ENCODE assay signal across 25 mouse cellular contexts in the genomic region with DNA sequence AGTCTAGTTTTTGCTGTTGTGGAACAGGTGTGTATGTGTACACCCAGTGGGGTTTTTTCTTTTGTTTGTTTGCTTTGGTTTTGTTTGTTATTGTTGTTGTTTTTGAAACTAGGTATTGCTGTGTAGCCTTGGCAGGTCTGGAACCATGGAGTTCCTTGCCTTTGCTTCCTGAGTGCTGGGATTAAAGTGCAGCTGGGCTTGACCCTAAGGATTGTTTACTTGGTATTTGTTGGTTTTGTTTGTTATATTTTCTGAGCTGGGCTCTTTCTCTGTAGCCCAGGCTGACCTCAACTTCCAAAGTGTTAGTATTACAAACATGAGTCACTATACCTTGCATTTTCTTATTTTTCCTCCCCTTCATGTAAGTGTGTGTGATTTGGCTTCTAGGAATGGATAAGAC. TPM values are rescaled to one million over a fixed set of nuclear protein-coding genes. Genes with fewer than 3 reads are reported as not detected.
"Had no signal": no experiment of that assay in that cellular context is flagged by ENCODE, and none has a peak within 500 bp of the region (broad histone marks: within the 10 kb centered on the region; RNA-seq: fewer than 3 reads in every experiment).

No protein-coding gene starts in this region.

- H3K9me3 ChIP-seq: heart, embryonic 13.5 days; heart, embryonic 15.5 days; hindbrain, embryonic 13.5 days; hindbrain, embryonic 15.5 days; kidney, embryonic 15.5 days; limb, embryonic 13.5 days; limb, embryonic 15.5 days had no signal

- DNase-seq: forebrain, postnatal 0 days; gastrocnemius, postnatal 14 days; gastrocnemius, postnatal 36 days; kidney, adult 11 months; kidney, adult 2 months; kidney, adult 9 months; kidney, postnatal 14 days; kidney, postnatal 36 days; layer of hippocampus, adult 9-11 months; layer of hippocampus, postnatal 36 days; left cerebral cortex, postnatal 4 days had no signal

- H3K27ac ChIP-seq: heart, embryonic 13.5 days; heart, embryonic 15.5 days; hindbrain, embryonic 13.5 days; hindbrain, embryonic 15.5 days; hindbrain, postnatal 0 days; kidney, embryonic 15.5 days; kidney, postnatal 0 days; limb, embryonic 13.5 days; limb, embryonic 15.5 days had no signal

- H3K4me3 ChIP-seq: heart, embryonic 13.5 days; heart, embryonic 15.5 days; hindbrain, embryonic 13.5 days; hindbrain, embryonic 15.5 days; kidney, embryonic 15.5 days; limb, embryonic 13.5 days; limb, embryonic 15.5 days had no signal

- H3K4me2 ChIP-seq: heart, embryonic 11.5 days; heart, embryonic 13.5 days; heart, embryonic 15.5 days; hindbrain, embryonic 13.5 days; hindbrain, embryonic 15.5 days; kidney, embryonic 15.5 days; limb, embryonic 13.5 days; limb, embryonic 15.5 days had no signal

- ATAC-seq: forebrain, postnatal 0 days; hindbrain, postnatal 0 days; intestine, embryonic 16.5 days had no signal

- H3K9ac ChIP-seq: forebrain, postnatal 0 days; heart, embryonic 13.5 days; heart, embryonic 15.5 days; hindbrain, embryonic 13.5 days; hindbrain, embryonic 15.5 days; kidney, embryonic 15.5 days; limb, embryonic 13.5 days; limb, embryonic 15.5 days had no signal

- H3K27me3 ChIP-seq: heart, embryonic 13.5 days; heart, embryonic 15.5 days; hindbrain, embryonic 13.5 days; hindbrain, embryonic 15.5 days; kidney, embryonic 15.5 days; limb, embryonic 13.5 days; limb, embryonic 15.5 days had no signal

RNA-seq across cellular contexts. Expression of a gene that starts 22.6 kb away (rescaled TPM):
- total RNA-seq: gastrocnemius, adult 18-20 months; gastrocnemius, adult 8-10 months; gastrocnemius, postnatal 14 days; gastrocnemius, postnatal 36 days; hematopoietic stem cell, adult 5-6 weeks had no signal
